Mouse (Mus musculus) inflammation-experienced regulatory T-cells, adult 6 months (primary cell): ENCODE results near the gene H2afb2. TPM values are rescaled to one million over a fixed set of nuclear protein-coding genes. Genes with fewer than 3 reads are reported as not detected.

Source experiments
- ATAC-seq: one replicate; pipeline ENCODE4 v1.8.0; 2017
- polyA plus RNA-seq, 3 experiments: library from polyadenylated mRNA; unstranded; fragments of 100-300 nt; shearing (Covaris generic); gene quantifications; one replicate each; pipeline ENCODE4 v1.2.1; 2017

H2afb2 gene
- polyA plus RNA-seq = not detected

GRCm38 (mm10) chrX:116680878-116681277 lies at the start of gene H2afb2:
Gene H2afb2, plus strand, starts transcription at chrX:116681178.
- ATAC-seq = no peak

Other genes with a start within 250 kb of the H2afb2 start
- gene Cpxcr1, start 232.2 kb upstream of the H2afb2 start, polyA plus RNA-seq = not detected